Mouse (Mus musculus) retina, postnatal 1 day (tissue): ENCODE data around the gene Rwdd2b.
A peak's percentile ranks its signal among the peaks of the same experiment; 100 is the strongest.

Experiments used
- DNase-seq: peaks from one replicate; pipeline ENCODE4 v3.0.0-alpha.2; 2012

Gene Rwdd2b

GRCm38 (mm10) chr16:87440184-87440686 lies at the start of gene Rwdd2b:
Gene Rwdd2b, minus strand, starts transcription at chr16:87440573.
- DNase-seq = peak; percentile 96

GRCm38 (mm10) chr16:87488605-87489004 lies 48.2 kb upstream of the Rwdd2b start:
- no peak for DNase-seq

- DNase-seq = no peak
Observed at GRCm38 (mm10) chr16:87486739-87487138, 46.4 kb upstream of the Rwdd2b start.

- no peak for DNase-seq
Observed at GRCm38 (mm10) chr16:87484367-87484766, 44.0 kb upstream of the Rwdd2b start.

- no peak for DNase-seq
Observed at GRCm38 (mm10) chr16:87470579-87470978, 30.2 kb upstream of the Rwdd2b start.

- DNase-seq = no peak
Observed at GRCm38 (mm10) chr16:87458752-87459151, 18.4 kb upstream of the Rwdd2b start.

- DNase-seq = no peak
Observed at GRCm38 (mm10) chr16:87455180-87455611, 14.8 kb upstream of the Rwdd2b start.

- DNase-seq = peak; percentile 94
Observed at GRCm38 (mm10) chr16:87454419-87455179, 14.2 kb upstream of the Rwdd2b start, which contains the start of gene Usp16. Gene Usp16, plus strand, starts transcription at chr16:87454703.

GRCm38 (mm10) chr16:87453226-87453625 lies 12.9 kb upstream of the Rwdd2b start:
- no peak for DNase-seq

- no peak for DNase-seq
Observed at GRCm38 (mm10) chr16:87445528-87445927, 5.2 kb upstream of the Rwdd2b start.

GRCm38 (mm10) chr16:87445110-87445509 lies 4.7 kb upstream of the Rwdd2b start:
- DNase-seq = no peak

- no peak for DNase-seq
Observed at GRCm38 (mm10) chr16:87444071-87444470, 3.7 kb upstream of the Rwdd2b start.

GRCm38 (mm10) chr16:87443245-87443644 lies 2.9 kb upstream of the Rwdd2b start:
- no peak for DNase-seq

- DNase-seq = no peak
Observed at GRCm38 (mm10) chr16:87442291-87442690, 1.9 kb upstream of the Rwdd2b start.

GRCm38 (mm10) chr16:87441089-87441488 lies 716 bp upstream of the Rwdd2b start:
- DNase-seq = no peak

- no peak for DNase-seq
Observed at GRCm38 (mm10) chr16:87438697-87439096, 1.7 kb downstream of the Rwdd2b start.

GRCm38 (mm10) chr16:87437096-87437495 lies 3.3 kb downstream of the Rwdd2b start:
- DNase-seq = no peak

- DNase-seq = no peak
Observed at GRCm38 (mm10) chr16:87435411-87436205, 4.8 kb downstream of the Rwdd2b start.

GRCm38 (mm10) chr16:87434946-87435345 lies 5.4 kb downstream of the Rwdd2b start:
- no peak for DNase-seq

GRCm38 (mm10) chr16:87434266-87434665 lies 6.1 kb downstream of the Rwdd2b start:
- DNase-seq = no peak

- DNase-seq = peak; percentile 100
Observed at GRCm38 (mm10) chr16:87432033-87432814, 8.1 kb downstream of the Rwdd2b start, which contains the start of gene Ltn1. Gene Ltn1, minus strand, starts transcription at chr16:87432612.

GRCm38 (mm10) chr16:87427516-87427915 lies 12.9 kb downstream of the Rwdd2b start:
- DNase-seq = no peak

GRCm38 (mm10) chr16:87420662-87421061 lies 19.7 kb downstream of the Rwdd2b start:
- DNase-seq = no peak
